11 mouse cellular contexts compared by ENCODE assay signal in genomic region chr10:20259476-20259875, GRCm38 (mm10).
"Had no signal": no experiment of that assay in that cellular context is flagged by ENCODE, and none has a peak within 500 bp of the region (broad histone marks: within the 10 kb centered on the region; RNA-seq: fewer than 3 reads in every experiment).

No protein-coding gene starts in this region.

- H3K4me3 ChIP-seq: hindbrain, embryonic 15.5 days; limb, embryonic 13.5 days; midbrain, embryonic 15.5 days; neural tube, embryonic 13.5 days had no signal

- H3K27me3 ChIP-seq: hindbrain, embryonic 15.5 days; limb, embryonic 13.5 days; midbrain, embryonic 15.5 days; neural tube, embryonic 13.5 days had no signal

- H3K27ac ChIP-seq: hindbrain, embryonic 15.5 days; limb, embryonic 13.5 days; liver, embryonic 14.5 days; midbrain, embryonic 15.5 days; neural tube, embryonic 13.5 days had no signal

- H3K4me1 ChIP-seq: hindbrain, embryonic 15.5 days; midbrain, embryonic 15.5 days; neural tube, embryonic 13.5 days had no signal

- DNase-seq: layer of hippocampus, adult 9-11 months; left cerebral cortex, postnatal 4 days; lung, adult 18-20 months; lung, postnatal 36 days; right cerebral cortex, postnatal 14 days; thymus, postnatal 36 days had no signal
